Mouse (Mus musculus) adrenal gland, postnatal 10 days (tissue): Measurements from ENCODE around the gene Dlx6. TPM values are rescaled to one million over a fixed set of nuclear protein-coding genes. Genes with fewer than 3 reads are reported as not detected.

Experiments
- total RNA-seq, 2 experiments: library from RNA; stranded (reverse); gene quantifications; 2 replicates each; pipeline ENCODE4 v1.2.3; 2021

Gene Dlx6
- total RNA-seq, 2 experiments from 2014 or later: 0.57 TPM; not detected in 1

Other genes with a start within 250 kb of the Dlx6 start
- gene Dlx5, start 18.8 kb downstream of the Dlx6 start, total RNA-seq: 1 to 10 TPM in 1 of 2 experiments, under 1 TPM in 1; 0.76 to 1.2 TPM
- 1 to 10 TPM; 5.2 to 6.0 TPM for gene Sdhaf3, start 92.7 kb downstream of the Dlx6 start, total RNA-seq